Mouse (Mus musculus): ENCODE data around the gene Golph3l. TPM values are rescaled to one million over a fixed set of nuclear protein-coding genes. Genes with fewer than 3 reads are reported as not detected.

Gene Golph3l
- polyA plus RNA-seq, 1 experiment from 2014 or later: 27.4 TPM

Other genes starting within 250 kb of the Golph3l start
- 43.4 and 45.4 TPM in 2 replicates for gene Setdb1, start 231.7 kb upstream of the Golph3l start, polyA plus RNA-seq (2015; fragmentation: Nextera tagmentation; extraction: Ambion mirVana)
- not detected in 2 replicates for gene 4930558C23Rik, start 186.1 kb upstream of the Golph3l start, polyA plus RNA-seq (2015; fragmentation: Nextera tagmentation; extraction: Ambion mirVana)
- gene Arnt, start 154.5 kb upstream of the Golph3l start, polyA plus RNA-seq (2015; fragmentation: Nextera tagmentation; extraction: Ambion mirVana): 17.7 and 19.7 TPM in 2 replicates
- gene Ctsk, start 89.7 kb upstream of the Golph3l start, polyA plus RNA-seq (2015; fragmentation: Nextera tagmentation; extraction: Ambion mirVana): 6.5 and 8.0 TPM in 2 replicates
- gene Ctss, start 62.1 kb upstream of the Golph3l start, polyA plus RNA-seq (2015; fragmentation: Nextera tagmentation; extraction: Ambion mirVana): 11.1 and 12.9 TPM in 2 replicates
- not detected in 2 replicates for gene Hormad1, start 29.3 kb upstream of the Golph3l start, polyA plus RNA-seq (2015; fragmentation: Nextera tagmentation; extraction: Ambion mirVana)
- 123 and 133 TPM in 2 replicates for gene Ensa, start 36.1 kb downstream of the Golph3l start, polyA plus RNA-seq (2015; fragmentation: Nextera tagmentation; extraction: Ambion mirVana)
- gene Mcl1, start 69.9 kb downstream of the Golph3l start, polyA plus RNA-seq (2015; fragmentation: Nextera tagmentation; extraction: Ambion mirVana): 47.8 and 47.9 TPM in 2 replicates
- 1.0 TPM in 2 replicates for gene Adamtsl4, start 99.0 kb downstream of the Golph3l start, polyA plus RNA-seq (2015; fragmentation: Nextera tagmentation; extraction: Ambion mirVana)
- 11.3 and 12.3 TPM in 2 replicates for gene Ecm1, start 150.6 kb downstream of the Golph3l start, polyA plus RNA-seq (2015; fragmentation: Nextera tagmentation; extraction: Ambion mirVana)
- 49.2 and 51.1 TPM in 2 replicates for gene Tars2, start 171.3 kb downstream of the Golph3l start, polyA plus RNA-seq (2015; fragmentation: Nextera tagmentation; extraction: Ambion mirVana)
- gene Rprd2, start 229.9 kb downstream of the Golph3l start, polyA plus RNA-seq (2015; fragmentation: Nextera tagmentation; extraction: Ambion mirVana): 22.8 and 25.2 TPM in 2 replicates